Mouse (Mus musculus) cerebellum, adult 11-12 months (tissue): Measurements from ENCODE around the gene Adamtsl4.

ENCODE experiments used
- DNase-seq: peaks from one replicate; pipeline ENCODE4 v3.0.0; 2022

Gene Adamtsl4

DNA sequence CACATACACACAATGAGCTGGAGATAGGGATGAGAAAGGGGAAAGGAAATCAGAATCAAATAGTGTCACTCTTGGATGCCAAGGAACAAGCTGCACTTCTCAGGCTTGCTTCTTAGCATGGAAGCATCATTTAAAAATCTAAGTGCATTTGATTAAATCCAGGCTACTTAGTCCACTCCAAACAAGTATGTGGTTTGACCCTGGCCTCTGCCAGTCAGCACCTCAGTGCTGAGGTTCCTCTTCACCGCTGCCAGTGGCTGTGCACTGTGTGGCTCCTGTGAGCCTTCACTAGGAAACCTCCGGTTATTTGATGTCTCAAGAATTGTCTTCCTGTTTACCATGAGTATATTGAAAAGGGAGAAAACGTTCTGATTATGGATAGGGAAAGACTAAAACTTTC is 56.9 kb downstream of the Adamtsl4 start:
- DNase-seq = no peak

DNA sequence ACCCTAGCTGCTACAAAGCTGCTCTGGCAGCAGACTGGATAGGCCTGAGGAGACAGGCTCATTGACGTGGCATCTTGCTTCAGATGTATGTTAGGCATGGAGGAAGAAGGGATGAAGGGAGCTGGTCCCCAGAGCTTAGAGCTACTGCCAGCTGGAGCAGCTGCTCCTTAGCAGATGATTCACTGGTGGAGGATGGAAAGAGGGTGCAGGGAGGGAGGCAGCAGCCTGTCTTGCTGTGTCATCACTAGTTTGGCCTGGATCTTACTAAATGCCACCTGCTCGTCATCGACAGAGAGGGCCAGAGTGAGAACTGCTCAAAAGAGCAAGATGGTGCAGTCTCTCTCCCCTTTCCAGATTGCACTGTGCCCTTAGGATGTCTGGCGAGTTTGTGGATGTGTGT is 58.0 kb downstream of the Adamtsl4 start:
- DNase-seq = peak; percentile 67

DNA sequence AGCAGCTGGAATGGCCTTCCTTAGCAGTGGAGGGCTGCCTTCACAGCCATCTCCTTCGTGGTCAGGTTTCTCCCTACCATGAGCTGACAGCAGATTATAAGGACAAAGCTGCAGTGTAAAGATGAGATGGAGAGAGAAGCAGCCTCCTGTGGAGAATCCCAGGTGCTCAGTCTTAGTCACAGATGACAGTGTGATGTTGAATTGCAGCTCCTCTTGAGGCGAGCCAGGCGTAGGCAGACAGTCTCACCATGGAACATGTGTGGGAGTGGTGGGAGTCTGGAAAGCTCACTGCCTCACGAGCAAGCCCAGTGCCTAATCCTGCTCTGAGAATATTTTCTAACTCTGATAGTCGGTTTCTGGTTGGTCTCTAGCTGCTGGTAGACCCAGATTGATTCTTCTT is 60.0 kb downstream of the Adamtsl4 start:
- DNase-seq = peak; percentile 36
